Mouse (Mus musculus) CH12.LX (cell line): ENCODE measurements around the gene Adam30. TPM values are rescaled to one million over a fixed set of nuclear protein-coding genes. Genes with fewer than 3 reads are reported as not detected.

Source experiments
- DNase-seq: peaks from one replicate; pipeline ENCODE4 v3.0.0-alpha.2; 2013; ENCODE audit errors: extremely low read depth
- H3K27ac ChIP-seq: 2 replicates; pipeline ENCODE4 v1.5.1; 2012; ENCODE audit warnings: low read depth, mild to moderate bottlenecking, control low read depth, moderate library complexity; ENCODE audit not compliant: insufficient read depth
- H3K27me3 ChIP-seq: replicated peaks from 2 replicates; pipeline ENCODE3; 2012; ENCODE audit warnings: inconsistent platforms
- H3K36me3 ChIP-seq, 2 experiments: replicated peaks in 1 of 2; 2 replicates each; pipeline versions ENCODE3 to v1.6.1; 2012; ENCODE audit warnings: inconsistent platforms in 1 of 2, low read length in 1 of 2, mild to moderate bottlenecking in 1 of 2, mixed read lengths in 1 of 2, moderate library complexity in 1 of 2; ENCODE audit not compliant: control insufficient read depth in 1 of 2, insufficient read depth in 1 of 2
- H3K4me1 ChIP-seq, 2 experiments: 2 replicates each; pipeline ENCODE4 v1.6.1; 2012; ENCODE audit warnings: inconsistent platforms in 1 of 2, moderate library complexity in 1 of 2; ENCODE audit not compliant: insufficient read depth in 2 of 2, control insufficient read depth in 1 of 2
- H3K4me2 ChIP-seq: 2 replicates; pipeline ENCODE4 v1.6.1; 2012; ENCODE audit warnings: low read depth, mild to moderate bottlenecking, control low read depth; ENCODE audit not compliant: poor library complexity, insufficient read depth, severe bottlenecking
- H3K4me3 ChIP-seq, 3 experiments: fragments of 150-350 bp in 1 of 3; sonication (generic) in 1 of 3; replicated peaks in 1 of 3; 2 replicates each; pipeline versions ENCODE3 to v1.5.1; 2011 to 2012; ENCODE audit warnings: low read depth in 2 of 3, low read length in 2 of 3, mild to moderate bottlenecking in 2 of 3, moderate library complexity in 2 of 3, control low read depth in 1 of 3, improper control_type of control experiment in 1 of 3, inconsistent platforms in 1 of 3, mixed read lengths in 1 of 3; ENCODE audit not compliant: poor library complexity in 1 of 3
- H3K79me2 ChIP-seq: replicated peaks from 2 replicates; pipeline ENCODE4 v1.6.1; 2012; ENCODE audit warnings: mild to moderate bottlenecking, moderate library complexity; ENCODE audit not compliant: control insufficient read depth, poor library complexity, insufficient read depth, severe bottlenecking; ENCODE audit errors: extremely low read depth
- H3K9ac ChIP-seq: 2 replicates; pipeline ENCODE4 v1.6.1; 2012; ENCODE audit warnings: low read depth, mild to moderate bottlenecking, control low read depth, moderate library complexity; ENCODE audit not compliant: insufficient read depth
- H3K9me3 ChIP-seq: replicated peaks from 2 replicates; pipeline ENCODE3; 2012; ENCODE audit warnings: low read length, inconsistent platforms, mixed read lengths
- BHLHE40 ChIP-seq: IDR thresholded peaks from 2 replicates; pipeline ENCODE4 v1.6.1; 2011; ENCODE audit warnings: mild to moderate bottlenecking, low read depth, low read length, improper control_type of control experiment
- CHD2 ChIP-seq: IDR thresholded peaks from 2 replicates; pipeline ENCODE4 v1.6.1; 2011; ENCODE audit warnings: low read length, improper control_type of control experiment
- E2F4 ChIP-seq: IDR thresholded peaks from 2 replicates; pipeline ENCODE4 v1.6.1; 2011; ENCODE audit warnings: low read depth, low read length, improper control_type of control experiment; ENCODE audit not compliant: insufficient replicate concordance
- ELF1 ChIP-seq: IDR thresholded peaks from 2 replicates; pipeline ENCODE4 v1.6.1; 2014; ENCODE audit warnings: low read depth, mild to moderate bottlenecking, inconsistent platforms, low read length, improper control_type of control experiment
- EP300 ChIP-seq: IDR thresholded peaks from 2 replicates; pipeline ENCODE4 v1.6.1; 2011; ENCODE audit warnings: low read length, improper control_type of control experiment
- GABPA ChIP-seq: IDR thresholded peaks from 2 replicates; pipeline ENCODE4 v1.6.1; 2012; ENCODE audit warnings: low read depth, low read length, improper control_type of control experiment, inconsistent platforms; ENCODE audit not compliant: insufficient replicate concordance
- KAT2A ChIP-seq: IDR thresholded peaks from 2 replicates; pipeline ENCODE4 v1.6.1; 2012; ENCODE audit warnings: low read length, improper control_type of control experiment, inconsistent platforms; ENCODE audit not compliant: insufficient replicate concordance
- MAX ChIP-seq: IDR thresholded peaks from 2 replicates; pipeline ENCODE4 v1.6.1; 2011; ENCODE audit warnings: low read length, improper control_type of control experiment
- MAZ ChIP-seq: IDR thresholded peaks from 2 replicates; pipeline ENCODE4 v1.6.1; 2012; ENCODE audit warnings: low read depth, mild to moderate bottlenecking, inconsistent platforms, low read length, improper control_type of control experiment, moderate library complexity
- MEF2A ChIP-seq: IDR thresholded peaks from 2 replicates; pipeline ENCODE4 v1.6.1; 2014; ENCODE audit warnings: low read depth, mild to moderate bottlenecking, inconsistent platforms, low read length, improper control_type of control experiment, borderline replicate concordance
- PAX5 ChIP-seq: IDR thresholded peaks from 2 replicates; pipeline ENCODE4 v1.6.1; 2012; ENCODE audit warnings: low read length, inconsistent platforms, mixed read lengths
- POLR2A ChIP-seq: IDR thresholded peaks from 2 replicates; pipeline ENCODE4 v1.6.1; 2011; ENCODE audit warnings: low read depth, mild to moderate bottlenecking, improper control_type of control experiment, low read length
- POLR2AphosphoS2 ChIP-seq: IDR thresholded peaks from 2 replicates; pipeline ENCODE4 v1.6.1; 2011; ENCODE audit warnings: low read depth, low read length, improper control_type of control experiment
- RAD21 ChIP-seq: IDR thresholded peaks from 2 replicates; pipeline ENCODE4 v1.6.1; 2011; ENCODE audit warnings: low read depth, mild to moderate bottlenecking, low read length, improper control_type of control experiment, moderate library complexity
- SIN3A ChIP-seq: IDR thresholded peaks from 2 replicates; pipeline ENCODE4 v1.6.1; 2012; ENCODE audit warnings: low read length, improper control_type of control experiment, inconsistent platforms
- TCF12 ChIP-seq: IDR thresholded peaks from 2 replicates; pipeline ENCODE4 v1.6.1; 2014; ENCODE audit warnings: low read depth, mild to moderate bottlenecking, inconsistent platforms, low read length, improper control_type of control experiment
- UBTF ChIP-seq: IDR thresholded peaks from 2 replicates; pipeline ENCODE4 v1.6.1; 2012; ENCODE audit warnings: low read depth, mild to moderate bottlenecking, inconsistent platforms, low read length, improper control_type of control experiment, moderate library complexity
- USF1 ChIP-seq: IDR thresholded peaks from 2 replicates; pipeline ENCODE4 v1.6.1; 2014; ENCODE audit warnings: low read depth, mild to moderate bottlenecking, inconsistent platforms, low read length, improper control_type of control experiment
- ZC3H11A ChIP-seq: IDR thresholded peaks from 2 replicates; pipeline ENCODE4 v1.6.1; 2012; ENCODE audit warnings: low read depth, mild to moderate bottlenecking, inconsistent platforms, low read length, improper control_type of control experiment
- ZKSCAN1 ChIP-seq: IDR thresholded peaks from 2 replicates; pipeline ENCODE4 v1.6.1; 2012; ENCODE audit warnings: low read depth, inconsistent platforms, low read length, improper control_type of control experiment, borderline replicate concordance
- ZMIZ1 ChIP-seq: IDR thresholded peaks from 2 replicates; pipeline ENCODE4 v1.6.1; 2012; ENCODE audit warnings: low read depth, mild to moderate bottlenecking, inconsistent platforms, low read length, improper control_type of control experiment
- dilution Hi-C: fragments of 300-500 bp; cut with MboI; formaldehyde crosslinking; loops from 2 replicates; pipeline ENCODE4 v1.14.3; 2020; ENCODE audit warnings: low sequenced_read_pairs; ENCODE audit not compliant: extremely low pct_unique_long_range_greater_than_20kb, extremely low pct_ligation_motif_present
- in situ Hi-C: fragments of 300-500 bp; cut with MboI; formaldehyde crosslinking; loops from 3 replicates; pipeline ENCODE4 v1.14.3; 2019; ENCODE audit warnings: low sequenced_read_pairs, low pct_ligation_motif_present, low pct_unique_long_range_greater_than_20kb, mixed read lengths
- polyA plus RNA-seq: library from polyadenylated mRNA; unstranded; fragments of >175 nt; gene quantifications from 2 replicates; pipeline ENCODE4 v1.2.1, GENCODE M21; 2012; ENCODE audit warnings: low read depth; ENCODE audit not compliant: insufficient read length
- total RNA-seq, 2 experiments: library from RNA; depleted of rRNA; stranded (reverse); fragments of 300-350 nt in 1 of 2; fragments of >200 nt in 1 of 2; gene quantifications; 2 replicates each; pipeline ENCODE4 v1.2.3; 2012 to 2014

Adam30 gene
- total and polyA plus RNA-seq, 3 experiments: not detected

DNA sequence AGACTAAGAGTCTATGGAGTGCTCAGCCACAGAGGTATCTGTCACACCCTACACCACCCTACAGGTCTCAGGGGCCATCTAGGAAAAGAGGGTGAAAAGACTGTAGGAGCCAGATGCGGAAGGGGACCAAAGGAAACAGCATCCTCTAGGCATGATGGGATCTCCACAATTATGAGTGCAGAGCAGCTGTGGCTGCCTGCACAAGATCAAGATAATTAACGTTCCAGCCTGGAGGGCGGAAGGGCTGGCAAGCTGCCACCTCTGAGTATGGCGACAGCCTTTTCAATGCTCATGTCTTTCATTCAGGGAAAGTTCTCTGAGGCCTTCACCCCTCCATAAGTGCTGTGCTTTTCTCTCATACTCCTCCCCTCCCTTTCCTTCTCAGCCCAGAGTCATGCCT lies 1.1 kb upstream of the Adam30 start:
- Histone ChIP-seq H3K4me2 (no peak overlapping the region), H3K79me2 (no peaks in the 10 kb centered on the region), H3K4me1 (peaks cover 16 to 28% of the 10 kb centered on the region in 2 experiments), H3K36me3 (peaks cover 0 to 4% of the 10 kb centered on the region in 2 experiments), H3K9me3 (no peaks in the 10 kb centered on the region), H3K27ac (no peak overlapping the region), H3K27me3 (no peaks in the 10 kb centered on the region), H3K4me3 (no peak overlapping the region), H3K9ac (no peak overlapping the region)
- in situ Hi-C loops (loop anchor here (25.0 kb wide), 1 partner anchor 472 kb away; no protein-coding TSS in a partner anchor), dilution Hi-C loops (no loop called here)
- DNase-seq: no peak
- TF ChIP-seq UBTF (no peak), USF1 (no peak), GABPA (no peak), ZMIZ1 (no peak), SIN3A (no peak), BHLHE40 (no peak), RAD21 (no peak)

DNA sequence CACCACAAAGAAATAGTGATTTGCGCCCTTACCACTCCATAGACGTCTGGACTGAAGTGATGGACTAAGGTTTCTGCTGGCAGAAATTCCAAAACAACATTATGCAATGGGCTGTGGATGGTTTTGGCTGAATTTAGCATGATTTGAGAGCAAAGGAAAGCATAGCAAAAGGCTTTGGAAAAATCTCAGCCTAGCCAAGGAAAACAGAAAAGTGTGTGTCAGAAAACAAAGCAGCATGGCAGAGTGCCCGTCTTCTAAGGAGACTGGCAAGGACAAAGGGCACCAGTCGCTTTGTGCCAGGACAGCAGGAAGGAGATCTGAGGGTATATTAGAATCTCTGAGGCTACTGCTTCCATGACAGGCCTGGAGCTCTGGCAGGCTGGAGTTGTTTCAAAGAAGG lies 17.9 kb downstream of the Adam30 start:
- Histone ChIP-seq H3K4me2 (no peak overlapping the region), H3K4me3 (no peak overlapping the region), H3K9me3 (peaks cover 5% of the 10 kb centered on the region), H3K27me3 (no peaks in the 10 kb centered on the region), H3K79me2 (no peaks in the 10 kb centered on the region), H3K36me3 (no peaks in the 10 kb centered on the region), H3K9ac (no peak overlapping the region), H3K27ac (no peak overlapping the region), H3K4me1 (no peaks in the 10 kb centered on the region)
- dilution Hi-C loops (no loop called here), in situ Hi-C loops (no loop called here)
- DNase-seq: no peak
- TF ChIP-seq ZC3H11A (no peak), UBTF (no peak), MEF2A (no peak), POLR2A (no peak), E2F4 (no peak), PAX5 (no peak), POLR2AphosphoS2 (no peak), MAX (no peak), MAZ (no peak), KAT2A (no peak), TCF12 (no peak), EP300 (no peak), CHD2 (no peak), ELF1 (no peak), ZKSCAN1 (no peak)
